Mouse (Mus musculus) forebrain, embryonic 11.5 days (tissue): ENCODE data around the gene Tpx2. TPM values are rescaled to one million over a fixed set of nuclear protein-coding genes. Genes with fewer than 3 reads are reported as not detected.

Experiments
- ATAC-seq: fragments of 200-750 bp; cut with Nextera tagmentation; replicated peaks from 2 replicates; pipeline ENCODE4 v1.8.0; 2017; ENCODE audit warnings: moderate TSS enrichment; ENCODE audit not compliant: low FRiP score
- DNase-seq: peaks from one replicate; pipeline ENCODE4 v3.0.0-alpha.2; 2017; ENCODE audit warnings: low spot score
- H3K27ac ChIP-seq: fragments of 300-500 bp; sonication (generic); 2 replicates; pipeline ENCODE4 v1.5.1; 2014; ENCODE audit warnings: low read depth, low read length
- H3K27me3 ChIP-seq: fragments of 300-500 bp; sonication (generic); 2 replicates; pipeline ENCODE4 v1.6.1; 2014; ENCODE audit warnings: mild to moderate bottlenecking, low read length, mixed read lengths; ENCODE audit not compliant: control insufficient read depth, insufficient read depth
- H3K36me3 ChIP-seq: fragments of 300-500 bp; sonication (generic); 2 replicates; pipeline ENCODE4 v1.6.1; 2014; ENCODE audit warnings: mild to moderate bottlenecking, low read length, moderate library complexity, mixed read lengths; ENCODE audit not compliant: control insufficient read depth, insufficient read depth
- H3K4me1 ChIP-seq: fragments of 300-500 bp; sonication (generic); replicated peaks from 2 replicates; pipeline ENCODE4 v1.6.1; 2014; ENCODE audit warnings: low read length, mixed read lengths; ENCODE audit not compliant: control insufficient read depth, insufficient read depth
- H3K4me2 ChIP-seq: fragments of 300-500 bp; sonication (generic); 2 replicates; pipeline ENCODE4 v1.6.1; 2014; ENCODE audit warnings: low read depth, mild to moderate bottlenecking, low read length, moderate library complexity, mixed read lengths; ENCODE audit not compliant: severe bottlenecking
- H3K4me3 ChIP-seq: fragments of 300-500 bp; sonication (generic); 2 replicates; pipeline ENCODE4 v1.5.1; 2014; ENCODE audit warnings: low read depth, low read length
- H3K9ac ChIP-seq: fragments of 300-500 bp; sonication (generic); 2 replicates; pipeline ENCODE4 v1.6.1; 2014; ENCODE audit warnings: low read length
- H3K9me3 ChIP-seq: fragments of 300-500 bp; sonication (generic); 2 replicates; pipeline ENCODE4 v1.6.1; 2016; ENCODE audit warnings: low read length, mixed read lengths; ENCODE audit not compliant: control insufficient read depth
- WGBS: fragments of 180-500 bp; shearing (Covaris S2); extraction: QIAGEN DNeasy Blood & Tissue Kit; methylation state at CpG from one replicate; pipeline ENCODE4 v1.1.7; 2014; 5-methylcytosine and 5-hydroxymethylcytosine counted together
- polyA plus RNA-seq: library from polyadenylated mRNA; unstranded; fragments of >200 nt; fragmentation: Nextera tagmentation; extraction: Ambion mirVana; gene quantifications from 2 replicates; pipeline ENCODE4 v1.2.1, GENCODE M21; 2014

The Tpx2 gene
- polyA plus RNA-seq, 1 experiment from 2014 or later, result 185 TPM

- H3K4me1 ChIP-seq, result no peaks in the 10 kb centered on the region
- ATAC-seq (no peak), DNase-seq (no peak)
- H3K4me3 ChIP-seq, result no peak overlapping the region
- 78% methylated on average over 6 of the region's 6 CpGs for WGBS
- H3K4me2 ChIP-seq, result no peak overlapping the region
- no peak overlapping the region for H3K9ac ChIP-seq
- H3K27me3 ChIP-seq, result no peaks in the 10 kb centered on the region
- H3K9me3 ChIP-seq, result no peaks in the 10 kb centered on the region
- H3K36me3 ChIP-seq, result peaks cover 7% of the 10 kb centered on the region; the same call in 1 of the 2 replicates
- no peak overlapping the region for H3K27ac ChIP-seq
These were observed 51.2 kb downstream of the Tpx2 start for GRCm38 (mm10) chr2:152899011-152899410.

- Histone ChIP-seq H3K4me3 (no peak overlapping the region), H3K9me3 (no peaks in the 10 kb centered on the region), H3K27me3 (no peaks in the 10 kb centered on the region), H3K4me2 (no peak overlapping the region), H3K27ac (no peak overlapping the region), H3K9ac (no peak overlapping the region), H3K36me3 (no peaks in the 10 kb centered on the region), H3K4me1 (no peaks in the 10 kb centered on the region)
- 93% methylated on average over 15 of the region's 15 CpGs for WGBS
- ATAC-seq (no peak), DNase-seq (no peak)
These were observed 53.5 kb downstream of the Tpx2 start for GRCm38 (mm10) chr2:152901296-152901695.

- H3K4me1 ChIP-seq, result no peaks in the 10 kb centered on the region
- ATAC-seq (no peak), DNase-seq (no peak)
These were observed 54.9 kb downstream of the Tpx2 start for GRCm38 (mm10) chr2:152902658-152903057.

GRCm38 (mm10) chr2:152903586-152903985, 55.8 kb downstream of the Tpx2 start:
- ATAC-seq (no peak), DNase-seq (no peak)
- WGBS, result 85% methylated on average over 4 of the region's 4 CpGs
- Histone ChIP-seq H3K27me3 (no peaks in the 10 kb centered on the region), H3K9me3 (no peaks in the 10 kb centered on the region), H3K9ac (no peak overlapping the region), H3K4me1 (no peaks in the 10 kb centered on the region), H3K36me3 (no peaks in the 10 kb centered on the region), H3K4me2 (no peak overlapping the region), H3K27ac (no peak overlapping the region), H3K4me3 (no peak overlapping the region)

More at GRCm38 (mm10) chr2:152902658-152903057, 54.9 kb downstream of the Tpx2 start:
- Histone ChIP-seq H3K4me3 (no peak overlapping the region), H3K27ac (no peak overlapping the region), H3K36me3 (no peaks in the 10 kb centered on the region), H3K27me3 (no peaks in the 10 kb centered on the region), H3K4me2 (no peak overlapping the region), H3K9me3 (no peaks in the 10 kb centered on the region), H3K9ac (no peak overlapping the region)
- 16% methylated on average over 3 of the region's 3 CpGs for WGBS

- no peaks in the 10 kb centered on the region for H3K36me3 ChIP-seq
- H3K4me1 ChIP-seq, result no peaks in the 10 kb centered on the region
- 76% methylated on average over 5 of the region's 5 CpGs for WGBS
- H3K27me3 ChIP-seq, result no peaks in the 10 kb centered on the region
- H3K9me3 ChIP-seq, result no peaks in the 10 kb centered on the region
- no peak overlapping the region for H3K4me3 ChIP-seq
- ATAC-seq (no peak), DNase-seq (no peak)
- H3K4me2 ChIP-seq, result no peak overlapping the region
- H3K9ac ChIP-seq, result no peak overlapping the region
- H3K27ac ChIP-seq, result no peak overlapping the region
These were observed 56.4 kb downstream of the Tpx2 start for GRCm38 (mm10) chr2:152904127-152904643.

GRCm38 (mm10) chr2:152905036-152905829, 57.5 kb downstream of the Tpx2 start:
- WGBS, result 76% methylated on average over 11 of the region's 11 CpGs
- H3K4me1 ChIP-seq, result no peaks in the 10 kb centered on the region

GRCm38 (mm10) chr2:152906274-152907037, 58.7 kb downstream of the Tpx2 start:
- Histone ChIP-seq H3K9ac (no peak overlapping the region), H3K27ac (no peak overlapping the region), H3K4me2 (no peak overlapping the region), H3K36me3 (no peaks in the 10 kb centered on the region), H3K4me1 (no peaks in the 10 kb centered on the region), H3K9me3 (no peaks in the 10 kb centered on the region), H3K4me3 (no peak overlapping the region), H3K27me3 (peaks cover 7% of the 10 kb centered on the region)
- no peak for ATAC-seq
- WGBS, result 68% methylated on average over 9 of the region's 9 CpGs
- no peak for DNase-seq

More at GRCm38 (mm10) chr2:152905036-152905829, 57.5 kb downstream of the Tpx2 start:
- no peaks in the 10 kb centered on the region for H3K9me3 ChIP-seq
- DNase-seq (no peak), ATAC-seq (no peak)
- H3K9ac ChIP-seq, result no peak overlapping the region
- no peaks in the 10 kb centered on the region for H3K36me3 ChIP-seq
- no peak overlapping the region for H3K4me2 ChIP-seq
- no peaks in the 10 kb centered on the region for H3K27me3 ChIP-seq
- no peak overlapping the region for H3K4me3 ChIP-seq
- H3K27ac ChIP-seq, result no peak overlapping the region

GRCm38 (mm10) chr2:152907114-152907943, 59.6 kb downstream of the Tpx2 start:
- H3K9ac ChIP-seq, result no peak overlapping the region
- H3K27ac ChIP-seq, result no peak overlapping the region
- no peak overlapping the region for H3K4me3 ChIP-seq
- ATAC-seq, result no peak
- H3K9me3 ChIP-seq, result no peaks in the 10 kb centered on the region
- peaks cover 12% of the 10 kb centered on the region for H3K27me3 ChIP-seq
- DNase-seq, result no peak
- WGBS, result 62% methylated on average over 14 of the region's 14 CpGs
- no peak overlapping the region for H3K4me2 ChIP-seq
- H3K36me3 ChIP-seq, result no peaks in the 10 kb centered on the region
- H3K4me1 ChIP-seq, result no peaks in the 10 kb centered on the region
